Mouse (Mus musculus): ENCODE results near the gene Dctn3. TPM values are rescaled to one million over a fixed set of nuclear protein-coding genes. Genes with fewer than 3 reads are reported as not detected.

Gene Dctn3
- polyA plus RNA-seq, 1 experiment from 2014 or later = 119 TPM

GRCm38 (mm10) chr4:41673186-41673585, 49.8 kb downstream of the Dctn3 start:
- Histone ChIP-seq H3K36me3 (replicated peaks; ENCODE audit: control insufficient read depth, insufficient read depth, low read depth, low read length) (no peaks in the 10 kb centered on the region), H3K9me3 (replicated peaks; ENCODE audit: control insufficient read depth, low read length) (no peaks in the 10 kb centered on the region), H3K27ac (replicated peaks; ENCODE audit: low read depth, low read length) (no peak overlapping the region), H3K4me3 (ENCODE audit: low read depth, low read length) (no peak overlapping the region), H3K9ac (replicated peaks; ENCODE audit: low read length) (no peak overlapping the region), H3K4me2 (ENCODE audit: low read depth, low read length) (no peak overlapping the region), H3K4me1 (ENCODE audit: control insufficient read depth, insufficient read depth, low read length) (peaks cover 15% of the 10 kb centered on the region), H3K27me3 (ENCODE audit: control insufficient read depth, insufficient read depth, low read length) (no peaks in the 10 kb centered on the region)
- DNase-seq (ENCODE audit: low spot score) (no peak), ATAC-seq (replicated peaks; ENCODE audit: insufficient number of reproducible peaks, low FRiP score, low TSS enrichment, low read depth) (no peak)
- WGBS = 61% methylated on average over 19 of the region's 19 CpGs

GRCm38 (mm10) chr4:41672522-41672963, 50.4 kb downstream of the Dctn3 start:
- no peak for DNase-seq (ENCODE audit: low spot score)
- peaks cover 2% of the 10 kb centered on the region; the same call in 1 of the 2 replicates for H3K36me3 ChIP-seq (replicated peaks; ENCODE audit: control insufficient read depth, insufficient read depth, low read depth, low read length)
- H3K4me3 ChIP-seq (ENCODE audit: low read depth, low read length) = no peak overlapping the region
- no peaks in the 10 kb centered on the region for H3K9me3 ChIP-seq (replicated peaks; ENCODE audit: control insufficient read depth, low read length)
- no peak overlapping the region for H3K4me2 ChIP-seq (ENCODE audit: low read depth, low read length)
- no peak for ATAC-seq (replicated peaks; ENCODE audit: insufficient number of reproducible peaks, low FRiP score, low TSS enrichment, low read depth)
- peaks cover 15% of the 10 kb centered on the region for H3K4me1 ChIP-seq (ENCODE audit: control insufficient read depth, insufficient read depth, low read length)
- peak overlapping the region; percentile 9; the same call in 1 of the 2 replicates for H3K9ac ChIP-seq (replicated peaks; ENCODE audit: low read length)
- H3K27me3 ChIP-seq (ENCODE audit: control insufficient read depth, insufficient read depth, low read length) = no peaks in the 10 kb centered on the region
- H3K27ac ChIP-seq (replicated peaks; ENCODE audit: low read depth, low read length) = 0 out of 2 replicates have a peak overlapping the region, but pooled peaks have one; percentile 47
- WGBS = 26% methylated on average over 8 of the region's 8 CpGs

- DNase-seq (ENCODE audit: low spot score) = no peak
- H3K27ac ChIP-seq (replicated peaks; ENCODE audit: low read depth, low read length) = 0 out of 2 replicates have a peak overlapping the region, but pooled peaks have one; percentile 47
- 9% methylated on average over 8 of the region's 8 CpGs for WGBS
- peak overlapping the region; percentile 9; the same call in 1 of the 2 replicates for H3K9ac ChIP-seq (replicated peaks; ENCODE audit: low read length)
- peaks cover 11% of the 10 kb centered on the region for H3K4me1 ChIP-seq (ENCODE audit: control insufficient read depth, insufficient read depth, low read length)
- H3K36me3 ChIP-seq (replicated peaks; ENCODE audit: control insufficient read depth, insufficient read depth, low read depth, low read length) = peaks cover 3% of the 10 kb centered on the region; the same call in 1 of the 2 replicates
- ATAC-seq (replicated peaks; ENCODE audit: insufficient number of reproducible peaks, low FRiP score, low TSS enrichment, low read depth) = peak; percentile 75
- no peaks in the 10 kb centered on the region for H3K9me3 ChIP-seq (replicated peaks; ENCODE audit: control insufficient read depth, low read length)
- no peaks in the 10 kb centered on the region for H3K27me3 ChIP-seq (ENCODE audit: control insufficient read depth, insufficient read depth, low read length)
- no peak overlapping the region for H3K4me3 ChIP-seq (ENCODE audit: low read depth, low read length)
- H3K4me2 ChIP-seq (ENCODE audit: low read depth, low read length) = no peak overlapping the region
These were observed 50.9 kb downstream of the Dctn3 start for GRCm38 (mm10) chr4:41671963-41672480.

GRCm38 (mm10) chr4:41671500-41671899, 51.5 kb downstream of the Dctn3 start:
- H3K9me3 ChIP-seq (replicated peaks; ENCODE audit: control insufficient read depth, low read length) = no peaks in the 10 kb centered on the region
- peaks cover 3% of the 10 kb centered on the region; the same call in 1 of the 2 replicates for H3K36me3 ChIP-seq (replicated peaks; ENCODE audit: control insufficient read depth, insufficient read depth, low read depth, low read length)
- H3K4me3 ChIP-seq (ENCODE audit: low read depth, low read length) = no peak overlapping the region
- H3K27ac ChIP-seq (replicated peaks; ENCODE audit: low read depth, low read length) = no peak overlapping the region
- no peak for DNase-seq (ENCODE audit: low spot score)
- no peak overlapping the region for H3K9ac ChIP-seq (replicated peaks; ENCODE audit: low read length)
- peak; percentile 20; the same call in 1 of the 2 replicates for ATAC-seq (replicated peaks; ENCODE audit: insufficient number of reproducible peaks, low FRiP score, low TSS enrichment, low read depth)
- no peaks in the 10 kb centered on the region; the same call in 1 of the 2 replicates for H3K27me3 ChIP-seq (ENCODE audit: control insufficient read depth, insufficient read depth, low read length)
- H3K4me2 ChIP-seq (ENCODE audit: low read depth, low read length) = no peak overlapping the region
- H3K4me1 ChIP-seq (ENCODE audit: control insufficient read depth, insufficient read depth, low read length) = peaks cover 10% of the 10 kb centered on the region
- WGBS = 24% methylated on average over 5 of the region's 5 CpGs

- no peak overlapping the region for H3K4me2 ChIP-seq (ENCODE audit: low read depth, low read length)
- no peaks in the 10 kb centered on the region; the same call in 1 of the 2 replicates for H3K27me3 ChIP-seq (ENCODE audit: control insufficient read depth, insufficient read depth, low read length)
- peaks cover 3% of the 10 kb centered on the region; the same call in 1 of the 2 replicates for H3K36me3 ChIP-seq (replicated peaks; ENCODE audit: control insufficient read depth, insufficient read depth, low read depth, low read length)
- H3K9ac ChIP-seq (replicated peaks; ENCODE audit: low read length) = no peak overlapping the region
- ATAC-seq (replicated peaks; ENCODE audit: insufficient number of reproducible peaks, low FRiP score, low TSS enrichment, low read depth) = no peak
- no peak overlapping the region for H3K27ac ChIP-seq (replicated peaks; ENCODE audit: low read depth, low read length)
- WGBS = 81% methylated on average over 18 of the region's 18 CpGs
- no peak for DNase-seq (ENCODE audit: low spot score)
- no peak overlapping the region for H3K4me3 ChIP-seq (ENCODE audit: low read depth, low read length)
- H3K9me3 ChIP-seq (replicated peaks; ENCODE audit: control insufficient read depth, low read length) = no peaks in the 10 kb centered on the region
- peaks cover 10% of the 10 kb centered on the region for H3K4me1 ChIP-seq (ENCODE audit: control insufficient read depth, insufficient read depth, low read length)
These were observed 52.1 kb downstream of the Dctn3 start for GRCm38 (mm10) chr4:41670836-41671235.

GRCm38 (mm10) chr4:41666646-41667045, 56.3 kb downstream of the Dctn3 start:
- Histone ChIP-seq H3K4me1 (ENCODE audit: control insufficient read depth, insufficient read depth, low read length) (peaks cover 26% of the 10 kb centered on the region), H3K4me2 (ENCODE audit: low read depth, low read length) (no peak overlapping the region), H3K4me3 (ENCODE audit: low read depth, low read length) (no peak overlapping the region), H3K27ac (replicated peaks; ENCODE audit: low read depth, low read length) (no peak overlapping the region), H3K36me3 (replicated peaks; ENCODE audit: control insufficient read depth, insufficient read depth, low read depth, low read length) (peaks cover 3% of the 10 kb centered on the region; the same call in 1 of the 2 replicates), H3K27me3 (ENCODE audit: control insufficient read depth, insufficient read depth, low read length) (no peaks in the 10 kb centered on the region; the same call in 1 of the 2 replicates), H3K9me3 (replicated peaks; ENCODE audit: control insufficient read depth, low read length) (no peaks in the 10 kb centered on the region), H3K9ac (replicated peaks; ENCODE audit: low read length) (no peak overlapping the region)
- ATAC-seq (replicated peaks; ENCODE audit: insufficient number of reproducible peaks, low FRiP score, low TSS enrichment, low read depth) (no peak), DNase-seq (ENCODE audit: low spot score) (no peak)
- 74% methylated on average over 11 of the region's 11 CpGs for WGBS

- DNase-seq (ENCODE audit: low spot score) = peak; percentile 43
- ATAC-seq (replicated peaks; ENCODE audit: insufficient number of reproducible peaks, low FRiP score, low TSS enrichment, low read depth) = 0 out of 2 replicates have a peak, but pooled peaks have one; percentile 30
- Histone ChIP-seq H3K27me3 (ENCODE audit: control insufficient read depth, insufficient read depth, low read length) (no peaks in the 10 kb centered on the region; the same call in 1 of the 2 replicates), H3K9ac (replicated peaks; ENCODE audit: low read length) (peak overlapping the region; percentile 37; the same call in 1 of the 2 replicates), H3K4me3 (ENCODE audit: low read depth, low read length) (no peak overlapping the region), H3K4me2 (ENCODE audit: low read depth, low read length) (no peak overlapping the region; the same call in none of the 2 replicates), H3K36me3 (replicated peaks; ENCODE audit: control insufficient read depth, insufficient read depth, low read depth, low read length) (peaks cover 3% of the 10 kb centered on the region; the same call in 1 of the 2 replicates), H3K27ac (replicated peaks; ENCODE audit: low read depth, low read length) (peak overlapping the region; percentile 32), H3K9me3 (replicated peaks; ENCODE audit: control insufficient read depth, low read length) (no peaks in the 10 kb centered on the region), H3K4me1 (ENCODE audit: control insufficient read depth, insufficient read depth, low read length) (peaks cover 35% of the 10 kb centered on the region)
- 5% methylated on average over 6 of the region's 8 CpGs for WGBS
These were observed 57.8 kb downstream of the Dctn3 start for GRCm38 (mm10) chr4:41665009-41665675.

All from embryonic facial prominence, embryonic 11.5 days (tissue).